Mouse (Mus musculus): ENCODE measurements around the gene Tecpr1.

Gene Tecpr1

GRCm38 (mm10) chr5:144223503-144223862, at the start of gene Tecpr1:
TSS of gene Tecpr1 (minus strand) at chr5:144223615.
- peak; percentile 97 for DNase-seq

GRCm38 (mm10) chr5:144271772-144272171, 48.4 kb upstream of the Tecpr1 start:
- no peak for DNase-seq

GRCm38 (mm10) chr5:144271118-144271517, 47.7 kb upstream of the Tecpr1 start:
- no peak for DNase-seq

- no peak for DNase-seq
Measured at GRCm38 (mm10) chr5:144270420-144270819, 47.0 kb upstream of the Tecpr1 start.

- no peak for DNase-seq
Measured at GRCm38 (mm10) chr5:144269926-144270325, 46.5 kb upstream of the Tecpr1 start.

GRCm38 (mm10) chr5:144267535-144268241, 44.3 kb upstream of the Tecpr1 start:
- peak; percentile 81 for DNase-seq

GRCm38 (mm10) chr5:144263496-144263895, 40.1 kb upstream of the Tecpr1 start:
- no peak for DNase-seq

- DNase-seq = no peak
Measured at GRCm38 (mm10) chr5:144263082-144263481, 39.7 kb upstream of the Tecpr1 start.

- DNase-seq = no peak
Measured at GRCm38 (mm10) chr5:144261829-144262228, 38.4 kb upstream of the Tecpr1 start.

- no peak for DNase-seq
Measured at GRCm38 (mm10) chr5:144261309-144261708, 37.9 kb upstream of the Tecpr1 start.

- no peak for DNase-seq
Measured at GRCm38 (mm10) chr5:144260464-144260863, 37.0 kb upstream of the Tecpr1 start.

- DNase-seq = no peak
Measured at GRCm38 (mm10) chr5:144259228-144259627, 35.8 kb upstream of the Tecpr1 start.

GRCm38 (mm10) chr5:144258687-144259086, 35.3 kb upstream of the Tecpr1 start:
- peak; percentile 43 for DNase-seq

GRCm38 (mm10) chr5:144258131-144258611, 34.8 kb upstream of the Tecpr1 start:
- peak; percentile 85 for DNase-seq

- no peak for DNase-seq
Measured at GRCm38 (mm10) chr5:144257451-144258110, 34.2 kb upstream of the Tecpr1 start.

GRCm38 (mm10) chr5:144256888-144257287, 33.5 kb upstream of the Tecpr1 start:
- no peak for DNase-seq

- no peak for DNase-seq
Measured at GRCm38 (mm10) chr5:144256541-144256870, 33.1 kb upstream of the Tecpr1 start.

- peak; percentile 71 for DNase-seq
Measured at GRCm38 (mm10) chr5:144255632-144256540, 32.5 kb upstream of the Tecpr1 start.

GRCm38 (mm10) chr5:144254811-144255631, 31.6 kb upstream of the Tecpr1 start:
- DNase-seq = peak; percentile 94

- DNase-seq = peak; percentile 87
Measured at GRCm38 (mm10) chr5:144254122-144254810, 30.9 kb upstream of the Tecpr1 start.

GRCm38 (mm10) chr5:144253212-144253611, 29.8 kb upstream of the Tecpr1 start:
- DNase-seq = no peak
